Mouse (Mus musculus) hindbrain, embryonic 15.5 days (tissue): ENCODE data around the gene Ptpre. TPM values are rescaled to one million over a fixed set of nuclear protein-coding genes. Genes with fewer than 3 reads are reported as not detected.

Source experiments
- ATAC-seq: fragments of 200-750 bp; cut with Nextera tagmentation; 2 replicates; pipeline ENCODE4 v1.8.0; 2017; ENCODE audit warnings: low read depth, moderate number of reproducible peaks, moderate TSS enrichment; ENCODE audit not compliant: low FRiP score
- H3K27ac ChIP-seq: fragments of 300-500 bp; sonication (generic); replicated peaks from 2 replicates; pipeline ENCODE4 v1.5.1; 2015; ENCODE audit warnings: mild to moderate bottlenecking, inconsistent platforms
- H3K27me3 ChIP-seq: fragments of 300-500 bp; sonication (generic); 2 replicates; pipeline ENCODE4 v1.6.1; 2015; ENCODE audit warnings: control low read depth, inconsistent platforms
- H3K36me3 ChIP-seq: fragments of 300-500 bp; sonication (generic); 2 replicates; pipeline ENCODE4 v1.6.1; 2015; ENCODE audit warnings: control low read depth, inconsistent platforms
- H3K4me1 ChIP-seq: fragments of 300-500 bp; sonication (generic); replicated peaks from 2 replicates; pipeline ENCODE4 v1.6.1; 2015; ENCODE audit warnings: control low read depth, inconsistent platforms
- H3K4me2 ChIP-seq: fragments of 300-500 bp; sonication (generic); 2 replicates; pipeline ENCODE4 v1.6.1; 2015; ENCODE audit warnings: moderate library complexity, mild to moderate bottlenecking, inconsistent platforms
- H3K4me3 ChIP-seq: fragments of 300-500 bp; sonication (generic); 2 replicates; pipeline ENCODE4 v1.5.1; 2015; ENCODE audit warnings: mild to moderate bottlenecking, inconsistent platforms
- H3K9ac ChIP-seq: fragments of 300-500 bp; sonication (generic); 2 replicates; pipeline ENCODE4 v1.6.1; 2015; ENCODE audit warnings: inconsistent platforms
- H3K9me3 ChIP-seq: fragments of 300-500 bp; sonication (generic); 2 replicates; pipeline ENCODE4 v1.6.1; 2016; ENCODE audit warnings: control low read depth, inconsistent platforms
- WGBS: fragments of 180-500 bp; shearing (Covaris S2); methylation state at CpG from one replicate; pipeline ENCODE4 v1.1.7; 2015; 5-methylcytosine and 5-hydroxymethylcytosine counted together
- polyA plus RNA-seq: library from polyadenylated mRNA; unstranded; fragments of >200 nt; fragmentation: Nextera tagmentation; extraction: Ambion mirVana; gene quantifications from 2 replicates; pipeline ENCODE4 v1.2.1, GENCODE M21; 2015

Ptpre gene
- polyA plus RNA-seq, 1 experiment from 2014 or later, result 8.4 TPM

DNA sequence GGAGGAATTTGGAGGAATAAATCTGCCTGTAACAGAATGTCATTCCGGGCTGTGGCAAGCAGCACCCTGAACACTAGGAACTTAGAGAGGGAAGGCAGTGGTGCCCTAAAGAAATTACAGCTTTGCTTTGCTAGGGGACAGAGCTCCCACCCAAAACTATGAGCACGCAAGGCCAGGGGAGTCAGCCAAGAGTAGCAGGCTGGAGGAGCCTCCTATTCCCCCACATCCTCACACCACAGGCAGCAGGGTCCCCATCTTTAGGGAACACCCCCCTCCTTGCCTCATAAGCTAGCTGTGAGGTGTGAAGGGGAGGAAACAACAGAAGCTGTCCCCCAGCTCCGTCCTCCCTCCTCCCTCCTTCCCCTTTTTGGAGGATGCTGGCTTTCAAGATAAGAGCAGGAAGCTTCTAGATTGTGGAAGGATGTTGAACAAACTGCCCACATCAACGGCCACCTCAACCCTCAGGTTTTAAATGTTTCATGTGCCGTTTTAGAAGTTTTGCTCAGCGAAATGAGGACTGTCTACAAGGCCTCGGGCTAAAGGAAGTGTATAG, 61.1 kb downstream of the Ptpre start:
- 72% methylated on average over 7 of the region's 7 CpGs for WGBS
- H3K36me3 ChIP-seq, result no peaks in the 10 kb centered on the region
- H3K4me1 ChIP-seq, result peaks cover 26% of the 10 kb centered on the region; the same call in 1 of the 2 replicates
- no peak overlapping the region for H3K4me2 ChIP-seq
- H3K27ac ChIP-seq, result no peak overlapping the region
- ATAC-seq, result no peak
- no peaks in the 10 kb centered on the region for H3K9me3 ChIP-seq
- no peak overlapping the region for H3K9ac ChIP-seq
- H3K4me3 ChIP-seq, result no peak overlapping the region
- no peaks in the 10 kb centered on the region for H3K27me3 ChIP-seq

DNA sequence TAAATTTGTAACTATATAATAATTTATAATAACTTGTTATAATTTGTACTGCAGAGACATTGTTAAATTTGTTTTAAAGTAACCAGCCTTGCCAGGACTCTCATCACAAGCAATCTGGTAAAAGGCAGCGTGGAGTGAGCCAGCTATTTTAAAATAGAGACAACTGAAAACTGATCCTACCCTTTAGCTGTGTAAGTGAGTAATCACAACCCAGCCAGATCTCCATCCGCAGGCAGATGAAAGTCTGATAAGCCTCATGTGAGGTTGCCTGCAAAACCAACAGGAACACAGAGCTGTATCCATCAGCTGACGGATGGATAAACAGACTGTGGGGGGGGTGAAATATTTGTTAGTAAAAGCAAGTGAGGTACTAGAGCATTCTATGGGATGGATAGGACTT, 62.8 kb downstream of the Ptpre start:
- no peaks in the 10 kb centered on the region for H3K27me3 ChIP-seq

DNA sequence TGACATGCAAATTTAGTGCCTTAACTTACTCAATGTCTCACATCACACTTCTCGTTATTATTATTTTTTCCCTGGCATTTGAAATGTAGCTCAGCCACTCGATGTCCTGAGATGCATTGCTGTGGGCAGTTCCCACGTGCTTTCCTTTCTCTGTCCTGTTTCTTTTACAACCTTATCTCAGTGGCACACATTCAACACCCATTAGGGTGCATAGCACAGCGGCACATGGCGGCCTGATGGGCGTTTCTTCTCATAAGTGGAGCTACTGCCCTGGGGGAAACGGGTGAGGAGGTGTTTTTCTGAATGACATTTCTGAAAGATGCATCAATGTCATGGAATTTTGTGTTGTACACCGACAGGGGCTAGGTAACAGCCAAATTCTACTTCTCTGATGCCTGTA, 64.3 kb downstream of the Ptpre start:
- Histone ChIP-seq H3K9me3 (no peaks in the 10 kb centered on the region), H3K4me1 (peaks cover 15% of the 10 kb centered on the region; the same call in 1 of the 2 replicates), H3K36me3 (no peaks in the 10 kb centered on the region), H3K27me3 (no peaks in the 10 kb centered on the region), H3K27ac (no peak overlapping the region), H3K9ac (no peak overlapping the region), H3K4me3 (no peak overlapping the region), H3K4me2 (no peak overlapping the region)
- no peak for ATAC-seq
- WGBS, result 86% methylated on average over 8 of the region's 8 CpGs

More for the DNA sequence above, 62.8 kb downstream of the Ptpre start:
- H3K27ac ChIP-seq, result no peak overlapping the region
- H3K4me1 ChIP-seq, result peaks cover 24% of the 10 kb centered on the region; the same call in 1 of the 2 replicates
- no peaks in the 10 kb centered on the region for H3K36me3 ChIP-seq
- H3K9ac ChIP-seq, result no peak overlapping the region
- no peaks in the 10 kb centered on the region for H3K9me3 ChIP-seq
- no peak for ATAC-seq
- WGBS, result 87% methylated on average over 3 of the region's 3 CpGs
- H3K4me3 ChIP-seq, result no peak overlapping the region
- H3K4me2 ChIP-seq, result no peak overlapping the region

DNA sequence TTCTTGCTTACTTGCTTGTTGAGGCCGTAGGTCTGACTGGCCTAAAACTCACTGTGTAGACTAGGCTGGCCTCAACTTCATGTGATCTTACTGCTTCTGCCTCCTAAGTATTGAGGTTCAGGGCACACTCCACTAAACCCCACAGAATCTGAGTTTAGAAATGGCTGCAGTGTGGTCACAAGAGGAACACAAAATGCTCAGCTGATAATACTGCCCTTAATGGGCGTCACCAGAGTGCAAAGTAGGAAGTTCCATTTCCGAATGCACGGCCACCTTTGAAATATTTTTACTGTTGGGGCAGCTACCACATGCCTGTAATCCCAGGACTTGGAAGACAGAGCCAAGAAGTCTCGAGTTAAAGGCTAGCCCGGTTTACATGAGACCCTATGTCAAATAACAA, 65.0 kb downstream of the Ptpre start:
- Histone ChIP-seq H3K4me1 (peaks cover 8% of the 10 kb centered on the region; the same call in 1 of the 2 replicates), H3K27me3 (no peaks in the 10 kb centered on the region), H3K27ac (no peak overlapping the region), H3K36me3 (no peaks in the 10 kb centered on the region), H3K4me3 (no peak overlapping the region), H3K4me2 (no peak overlapping the region), H3K9me3 (no peaks in the 10 kb centered on the region), H3K9ac (no peak overlapping the region)
- 91% methylated on average over 6 of the region's 6 CpGs for WGBS
- no peak for ATAC-seq

DNA sequence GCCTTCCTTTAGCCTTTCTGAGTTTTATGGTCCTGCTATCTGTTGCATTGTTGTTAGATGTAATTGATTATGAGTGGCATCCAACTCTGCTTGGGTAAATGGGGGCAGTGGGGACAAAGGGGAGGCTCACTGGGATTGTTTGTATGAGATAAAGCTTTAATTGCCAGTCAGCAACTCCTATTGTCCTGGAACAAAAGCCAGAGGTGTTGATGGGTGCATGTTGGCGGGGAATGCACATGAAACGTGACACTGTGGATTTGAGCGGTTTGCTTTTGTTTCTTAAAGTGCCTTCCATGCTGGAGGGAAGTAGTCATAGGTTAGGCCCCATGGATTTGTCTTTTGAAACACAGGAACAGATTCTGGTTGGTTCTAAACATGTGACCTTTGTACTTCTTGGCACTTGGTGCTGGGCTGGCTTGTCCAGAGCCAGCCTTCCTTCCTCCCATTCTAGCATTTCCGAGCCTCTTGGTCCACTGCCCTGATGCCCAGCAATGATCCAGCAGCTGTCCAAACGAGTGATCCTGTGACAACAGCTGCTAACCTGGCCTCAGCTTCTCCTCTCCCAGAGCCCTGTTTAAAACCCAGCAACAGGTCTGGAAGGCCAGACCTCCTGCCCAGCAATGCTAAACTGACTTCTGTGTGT, 65.7 kb downstream of the Ptpre start:
- H3K9ac ChIP-seq, result no peak overlapping the region
- H3K27me3 ChIP-seq, result no peaks in the 10 kb centered on the region
- no peaks in the 10 kb centered on the region for H3K9me3 ChIP-seq
- no peak overlapping the region for H3K27ac ChIP-seq
- H3K36me3 ChIP-seq, result no peaks in the 10 kb centered on the region
- no peak overlapping the region for H3K4me3 ChIP-seq
- 37% methylated on average over 5 of the region's 5 CpGs for WGBS
- H3K4me1 ChIP-seq, result 0 out of 2 replicates have a peak, but pooled peaks cover under 1% of the 10 kb centered on the region
- no peak overlapping the region for H3K4me2 ChIP-seq
- no peak for ATAC-seq

DNA sequence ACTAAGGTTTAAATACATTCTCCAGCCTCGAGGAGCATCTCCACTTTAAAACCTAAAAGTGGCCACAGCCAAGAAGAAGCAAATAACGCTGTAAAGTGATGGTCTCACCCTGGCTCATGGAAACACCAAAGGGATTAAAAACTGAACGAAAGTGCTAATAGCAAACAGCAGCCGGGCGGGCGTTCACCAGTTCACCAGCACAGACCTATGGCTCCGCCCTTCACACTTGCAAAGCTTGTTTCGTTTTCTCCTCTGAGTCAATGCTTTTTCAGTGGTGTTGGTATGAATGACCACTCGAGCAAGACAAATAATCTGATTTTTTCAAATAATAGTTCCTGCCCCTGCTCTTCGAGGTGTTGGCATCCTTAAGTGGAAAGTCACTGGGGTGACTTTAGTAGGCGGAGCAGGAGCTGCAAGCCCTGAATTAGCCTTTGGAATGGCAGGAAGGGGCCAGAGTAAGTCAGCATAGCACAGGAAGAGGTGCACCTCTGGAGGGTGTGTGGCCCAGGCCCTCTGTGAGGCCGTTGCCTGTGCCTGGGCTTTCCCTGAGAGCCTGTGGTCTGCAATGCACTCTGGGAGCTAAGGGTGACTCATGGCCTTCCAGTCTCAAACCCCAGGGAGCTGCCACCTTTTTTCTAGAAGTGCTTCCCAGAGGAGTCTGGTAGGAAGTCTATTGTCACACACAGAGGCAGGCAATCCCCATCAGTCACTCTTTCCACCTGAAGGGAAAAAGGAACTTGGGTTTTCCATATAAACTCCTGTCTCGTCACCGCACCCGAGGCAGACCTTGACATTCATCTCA, 67.9 kb downstream of the Ptpre start:
- Histone ChIP-seq H3K9ac (no peak overlapping the region), H3K27ac (no peak overlapping the region), H3K36me3 (no peaks in the 10 kb centered on the region), H3K4me1 (peaks cover 10% of the 10 kb centered on the region), H3K4me2 (no peak overlapping the region), H3K4me3 (no peak overlapping the region), H3K27me3 (no peaks in the 10 kb centered on the region), H3K9me3 (no peaks in the 10 kb centered on the region)
- no peak for ATAC-seq
- WGBS, result 73% methylated on average over 15 of the region's 15 CpGs

DNA sequence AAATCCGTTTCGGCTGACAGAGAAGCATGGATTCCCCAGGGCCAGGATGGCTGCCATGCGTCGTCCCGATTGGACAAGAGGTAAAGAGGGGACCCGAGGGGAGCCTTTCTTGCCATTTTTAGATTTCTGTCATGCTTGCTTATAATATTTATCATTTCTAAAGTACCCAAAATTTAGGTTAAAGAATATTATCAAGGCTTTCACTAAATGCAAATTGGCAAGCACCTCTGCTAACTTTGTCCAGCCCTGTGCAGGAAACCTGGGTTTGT, 68.5 kb downstream of the Ptpre start:
- Histone ChIP-seq H3K36me3 (no peaks in the 10 kb centered on the region), H3K27me3 (no peaks in the 10 kb centered on the region), H3K27ac (no peak overlapping the region), H3K4me3 (no peak overlapping the region), H3K4me2 (no peak overlapping the region), H3K4me1 (peaks cover 14% of the 10 kb centered on the region), H3K9ac (no peak overlapping the region), H3K9me3 (no peaks in the 10 kb centered on the region)
- ATAC-seq, result no peak
- WGBS, result 85% methylated on average over 6 of the region's 6 CpGs

DNA sequence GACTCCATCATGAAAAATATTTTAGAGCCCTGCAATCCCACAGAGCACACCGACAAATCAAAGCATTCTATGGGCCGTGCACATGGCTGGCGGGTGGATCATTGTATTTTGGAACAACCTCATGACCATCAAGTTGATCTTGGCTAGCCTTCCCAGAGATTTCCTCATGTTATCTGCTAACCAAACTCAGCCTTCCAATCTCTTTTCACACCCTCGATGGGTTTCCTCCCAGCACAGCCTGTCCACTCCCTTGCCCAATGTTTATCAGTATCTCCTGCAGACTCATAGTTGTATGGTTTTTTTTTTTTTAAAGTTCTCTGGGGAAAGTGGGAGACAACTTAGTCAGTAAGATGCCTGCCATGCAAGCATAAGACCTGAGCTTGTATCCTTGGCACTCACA, 70.9 kb downstream of the Ptpre start:
- no peaks in the 10 kb centered on the region for H3K27me3 ChIP-seq
- H3K4me2 ChIP-seq, result no peak overlapping the region
- H3K4me3 ChIP-seq, result no peak overlapping the region
- H3K27ac ChIP-seq, result no peak overlapping the region
- 87% methylated on average over 4 of the region's 4 CpGs for WGBS
- no peaks in the 10 kb centered on the region for H3K9me3 ChIP-seq
- peaks cover 14% of the 10 kb centered on the region for H3K4me1 ChIP-seq
- H3K9ac ChIP-seq, result no peak overlapping the region
- H3K36me3 ChIP-seq, result no peaks in the 10 kb centered on the region
- ATAC-seq, result no peak

DNA sequence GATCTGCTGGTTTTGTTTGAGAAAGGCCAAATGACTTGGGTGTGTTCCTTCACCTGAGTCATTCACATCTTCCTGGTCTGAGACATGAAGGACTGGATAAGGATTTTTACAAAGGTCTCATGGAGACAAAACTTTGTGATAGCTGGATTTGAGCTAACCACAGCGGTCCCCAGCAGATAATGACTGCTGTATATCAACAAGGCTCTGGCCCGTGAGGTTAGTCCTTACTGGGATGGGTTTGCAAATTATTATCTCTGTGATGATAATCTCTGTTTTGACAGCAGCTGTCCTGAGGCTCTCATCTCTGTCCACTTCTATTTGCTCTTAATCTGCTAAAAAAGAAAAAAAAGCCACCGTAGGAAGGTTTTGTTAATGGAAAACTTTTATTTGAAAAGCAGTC, 71.7 kb downstream of the Ptpre start:
- no peak for ATAC-seq
- Histone ChIP-seq H3K9ac (no peak overlapping the region), H3K9me3 (no peaks in the 10 kb centered on the region), H3K36me3 (no peaks in the 10 kb centered on the region), H3K4me2 (no peak overlapping the region), H3K27me3 (no peaks in the 10 kb centered on the region), H3K4me1 (peaks cover 14% of the 10 kb centered on the region), H3K27ac (no peak overlapping the region), H3K4me3 (no peak overlapping the region)
- 69% methylated on average over 3 of the region's 3 CpGs for WGBS

DNA sequence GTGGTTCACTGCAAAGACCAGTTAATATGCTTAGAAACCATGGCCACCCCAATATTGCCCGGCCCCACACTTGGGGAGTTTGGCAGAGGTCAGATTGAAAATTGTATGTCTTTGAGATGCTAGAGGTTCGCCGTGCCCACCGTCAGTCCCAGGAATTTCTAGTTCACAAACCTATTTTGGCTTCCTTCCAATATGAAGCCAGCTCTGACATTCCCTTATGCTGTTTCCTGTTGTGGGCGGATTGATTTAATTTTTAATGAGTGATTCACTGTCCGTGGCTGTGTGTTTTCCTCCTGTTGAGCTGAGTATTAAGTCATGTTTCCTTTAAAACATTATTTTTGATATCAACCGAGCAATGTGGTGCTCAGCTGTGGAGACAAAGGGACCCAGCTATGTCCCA, 72.4 kb downstream of the Ptpre start:
- Histone ChIP-seq H3K4me3 (no peak overlapping the region), H3K27ac (0 out of 2 replicates have a peak overlapping the region, but pooled peaks have one; percentile 13), H3K4me1 (peaks cover 15% of the 10 kb centered on the region), H3K9ac (no peak overlapping the region; the same call in 1 of the 2 replicates), H3K36me3 (no peaks in the 10 kb centered on the region), H3K4me2 (no peak overlapping the region), H3K27me3 (no peaks in the 10 kb centered on the region), H3K9me3 (no peaks in the 10 kb centered on the region)
- ATAC-seq, result no peak
- 38% methylated on average over 7 of the region's 7 CpGs for WGBS

DNA sequence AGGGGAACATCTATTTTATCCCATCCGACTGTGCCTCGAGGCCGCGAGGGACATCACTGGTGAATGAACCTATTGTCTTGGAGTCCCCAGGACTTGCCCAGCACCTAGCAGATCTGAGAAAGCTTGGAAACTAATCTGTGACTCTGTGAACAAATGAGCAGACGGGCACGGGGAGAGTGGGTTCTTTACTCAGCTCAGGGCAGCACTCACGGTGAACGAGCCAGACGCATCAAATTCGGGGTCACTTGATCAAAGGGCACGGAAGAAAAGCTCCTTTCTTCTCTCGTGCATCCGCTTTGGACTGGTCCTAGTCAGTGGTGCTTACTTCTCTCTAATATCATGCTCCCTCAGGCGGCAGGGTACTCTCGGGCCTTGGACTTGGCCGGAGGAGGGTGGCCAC, 75.0 kb downstream of the Ptpre start:
- Histone ChIP-seq H3K4me2 (no peak overlapping the region), H3K27ac (no peak overlapping the region), H3K4me1 (peaks cover 23% of the 10 kb centered on the region), H3K36me3 (no peaks in the 10 kb centered on the region), H3K27me3 (no peaks in the 10 kb centered on the region), H3K9ac (no peak overlapping the region), H3K9me3 (no peaks in the 10 kb centered on the region), H3K4me3 (no peak overlapping the region)
- WGBS, result 44% methylated on average over 16 of the region's 16 CpGs
- ATAC-seq, result no peak

DNA sequence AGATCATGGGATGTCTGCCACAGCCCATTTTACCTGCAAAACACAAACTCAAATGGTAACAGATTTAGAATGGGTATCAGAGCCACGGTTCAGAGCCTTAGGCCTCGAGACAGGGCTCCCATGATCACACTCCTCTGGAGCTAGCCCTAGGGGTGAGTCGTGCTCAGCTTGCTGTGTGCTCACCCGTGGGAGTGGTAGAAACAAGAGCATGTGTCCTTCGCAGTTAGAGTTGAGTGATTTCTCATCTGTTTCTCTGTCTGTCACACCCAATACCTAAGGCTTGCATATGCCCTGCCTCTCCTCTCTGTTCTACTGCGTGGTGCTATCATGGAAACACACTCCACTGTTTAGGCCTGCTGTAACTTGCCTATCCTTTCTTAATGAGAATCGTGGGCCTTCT, 75.5 kb downstream of the Ptpre start:
- no peak overlapping the region for H3K27ac ChIP-seq
- 71% methylated on average over 7 of the region's 7 CpGs for WGBS
- H3K27me3 ChIP-seq, result no peaks in the 10 kb centered on the region
- H3K4me2 ChIP-seq, result no peak overlapping the region
- no peak overlapping the region for H3K4me3 ChIP-seq
- no peak for ATAC-seq
- H3K9me3 ChIP-seq, result no peaks in the 10 kb centered on the region
- H3K36me3 ChIP-seq, result no peaks in the 10 kb centered on the region
- H3K9ac ChIP-seq, result no peak overlapping the region
- peaks cover 28% of the 10 kb centered on the region for H3K4me1 ChIP-seq
